Mouse (Mus musculus) kidney, embryonic 15.5 days (tissue): ENCODE data around the gene Smbd1. TPM values are rescaled to one million over a fixed set of nuclear protein-coding genes. Genes with fewer than 3 reads are reported as not detected.

Source experiments
- ATAC-seq: fragments of 200-750 bp; cut with Nextera tagmentation; replicated peaks from 2 replicates; pipeline ENCODE4 v1.8.0; 2017; ENCODE audit warnings: moderate TSS enrichment; ENCODE audit not compliant: low FRiP score
- H3K27ac ChIP-seq: fragments of 300-500 bp; sonication (generic); 2 replicates; pipeline ENCODE4 v1.5.1; 2015; ENCODE audit warnings: mild to moderate bottlenecking, inconsistent platforms
- H3K27me3 ChIP-seq: fragments of 300-500 bp; sonication (generic); 2 replicates; pipeline ENCODE4 v1.6.1; 2015; ENCODE audit warnings: inconsistent platforms
- H3K36me3 ChIP-seq: fragments of 300-500 bp; sonication (generic); 2 replicates; pipeline ENCODE4 v1.6.1; 2015; ENCODE audit warnings: inconsistent platforms
- H3K4me1 ChIP-seq: fragments of 300-500 bp; sonication (generic); 2 replicates; pipeline ENCODE4 v1.6.1; 2015; ENCODE audit warnings: inconsistent platforms
- H3K4me2 ChIP-seq: fragments of 300-500 bp; sonication (generic); 2 replicates; pipeline ENCODE4 v1.6.1; 2015; ENCODE audit warnings: moderate library complexity, mild to moderate bottlenecking, inconsistent platforms
- H3K4me3 ChIP-seq: fragments of 300-500 bp; sonication (generic); replicated peaks from 2 replicates; pipeline ENCODE4 v1.5.1; 2015; ENCODE audit warnings: mild to moderate bottlenecking, inconsistent platforms
- H3K9ac ChIP-seq: fragments of 300-500 bp; sonication (generic); 2 replicates; pipeline ENCODE4 v1.6.1; 2015; ENCODE audit warnings: mild to moderate bottlenecking, inconsistent platforms
- H3K9me3 ChIP-seq: fragments of 300-500 bp; sonication (generic); replicated peaks from 2 replicates; pipeline ENCODE4 v1.6.1; 2016; ENCODE audit warnings: inconsistent platforms
- WGBS: fragments of 180-500 bp; shearing (Covaris S2); methylation state at CpG from one replicate; pipeline ENCODE4 v1.1.7; 2015; ENCODE audit warnings: mixed read lengths; 5-methylcytosine and 5-hydroxymethylcytosine counted together
- polyA plus RNA-seq: library from polyadenylated mRNA; unstranded; fragments of >200 nt; fragmentation: Nextera tagmentation; extraction: Ambion mirVana; gene quantifications from 2 replicates; pipeline ENCODE4 v1.2.1, GENCODE M21; 2015

Gene Smbd1
- polyA plus RNA-seq = not detected in 2 replicates

GRCm38 (mm10) chr16:32810321-32810720 lies at the start of gene Smbd1:
Gene Smbd1 (minus strand): TSS chr16:32810477.
- no peak for ATAC-seq

DNA sequence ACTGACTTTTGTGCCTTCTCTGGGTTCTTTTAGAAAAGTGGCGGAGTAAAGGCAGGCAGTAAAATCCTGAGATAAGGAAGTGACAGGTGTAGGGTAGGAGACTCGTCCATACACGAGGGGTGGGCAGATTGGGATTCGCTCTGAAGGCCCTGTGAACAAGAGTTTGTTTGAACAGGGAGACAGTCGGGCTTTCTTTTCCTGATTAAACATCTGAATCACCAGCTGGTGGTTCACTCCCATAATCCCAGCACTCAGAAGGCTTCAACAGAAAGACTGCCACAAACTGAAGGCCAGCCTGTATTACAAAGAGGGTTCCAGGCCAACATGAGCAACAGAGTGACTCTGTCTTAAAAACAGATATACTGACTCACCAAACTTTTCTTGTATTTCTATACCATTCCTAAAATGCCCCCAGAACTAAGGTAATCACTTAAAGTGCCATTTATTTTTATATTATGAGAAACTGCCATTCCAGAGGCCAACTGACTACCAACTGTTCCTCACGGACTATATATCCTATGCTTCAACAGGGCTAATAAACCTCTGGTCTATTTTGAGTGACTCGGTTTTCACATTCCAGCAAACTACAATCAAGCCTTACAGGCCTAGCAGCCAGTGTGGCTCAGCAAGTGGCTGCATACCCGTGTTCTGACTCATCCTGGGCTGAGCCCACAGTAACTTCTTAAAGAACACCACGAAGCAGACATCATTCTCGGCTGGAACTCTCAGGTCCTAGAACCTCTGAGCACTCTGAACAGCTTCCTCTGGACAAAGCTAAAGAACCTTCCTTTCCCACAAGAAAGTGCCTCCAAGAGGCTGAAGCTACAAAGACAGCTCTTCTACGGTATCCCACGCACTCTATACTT lies 48.7 kb upstream of the Smbd1 start:
- H3K4me3 ChIP-seq = no peak overlapping the region
- H3K4me1 ChIP-seq = no peaks in the 10 kb centered on the region
- ATAC-seq = no peak
- no peak overlapping the region for H3K9ac ChIP-seq
- H3K4me2 ChIP-seq = no peak overlapping the region
- H3K9me3 ChIP-seq = no peaks in the 10 kb centered on the region
- H3K27me3 ChIP-seq = no peaks in the 10 kb centered on the region
- H3K36me3 ChIP-seq = peaks cover 24% of the 10 kb centered on the region
- WGBS = 68% methylated on average over 12 of the region's 12 CpGs
- H3K27ac ChIP-seq = peak overlapping the region; percentile 45; the same call in 1 of the 2 replicates

More at GRCm38 (mm10) chr16:32810321-32810720, at the start of gene Smbd1:
- Histone ChIP-seq H3K9me3 (no peaks in the 10 kb centered on the region), H3K36me3 (no peaks in the 10 kb centered on the region), H3K27me3 (no peaks in the 10 kb centered on the region), H3K9ac (no peak within 1 kb of the TSS), H3K4me2 (no peak within 1 kb of the TSS), H3K4me3 (no peak within 1 kb of the TSS), H3K4me1 (peaks cover 16% of the 10 kb centered on the region), H3K27ac (no peak within 1 kb of the TSS)
- 85% methylated on average over 4 of the region's 4 CpGs for WGBS

DNA sequence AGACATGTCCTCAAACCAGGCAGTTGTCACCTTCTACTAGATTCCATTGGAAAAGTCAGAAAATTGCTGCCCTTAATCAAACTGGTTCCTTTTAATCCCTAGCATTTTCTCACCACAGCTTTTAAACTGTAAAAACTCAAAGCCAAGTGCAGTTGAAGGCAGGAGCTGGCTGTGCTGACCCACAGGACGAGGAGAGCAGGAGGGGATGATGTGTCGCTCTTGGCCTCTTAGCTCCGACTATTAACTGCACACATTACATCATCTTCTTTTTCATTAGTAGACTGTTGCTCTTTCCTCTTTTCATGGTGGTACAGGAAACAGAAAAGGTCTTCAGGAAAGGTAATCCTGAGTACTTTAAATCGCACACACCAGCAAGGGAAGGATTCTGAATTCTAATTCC lies 48.1 kb upstream of the Smbd1 start:
- ATAC-seq = no peak
- WGBS = 63% methylated on average over 4 of the region's 4 CpGs
- no peak overlapping the region for H3K27ac ChIP-seq
- no peaks in the 10 kb centered on the region for H3K4me1 ChIP-seq
- peaks cover 27% of the 10 kb centered on the region for H3K36me3 ChIP-seq
- H3K4me3 ChIP-seq = no peak overlapping the region
- no peaks in the 10 kb centered on the region for H3K9me3 ChIP-seq
- no peak overlapping the region for H3K9ac ChIP-seq
- H3K4me2 ChIP-seq = no peak overlapping the region
- H3K27me3 ChIP-seq = no peaks in the 10 kb centered on the region

DNA sequence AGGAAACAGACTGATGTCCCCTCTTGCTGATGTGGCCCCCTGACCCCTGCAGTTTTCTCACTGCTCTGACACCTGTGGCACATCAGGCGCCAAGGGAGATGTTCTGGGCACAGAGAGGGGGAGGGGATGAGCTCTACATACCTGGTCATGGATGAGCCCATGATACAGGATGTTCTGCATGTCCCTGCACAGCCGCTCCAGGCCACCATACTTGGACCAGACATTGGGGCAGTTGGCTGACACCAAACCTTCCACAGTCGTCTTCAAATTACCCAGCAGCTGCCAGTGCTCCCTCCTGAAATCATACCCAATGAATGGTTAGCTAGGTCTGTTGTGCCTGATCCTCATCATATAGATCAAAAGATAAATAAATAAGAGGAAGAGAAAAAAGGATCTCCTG lies 46.5 kb upstream of the Smbd1 start:
- no peak overlapping the region for H3K4me3 ChIP-seq
- H3K4me1 ChIP-seq = no peaks in the 10 kb centered on the region
- 81% methylated on average over 3 of the region's 3 CpGs for WGBS
- no peaks in the 10 kb centered on the region for H3K9me3 ChIP-seq
- ATAC-seq = no peak
- H3K9ac ChIP-seq = no peak overlapping the region
- H3K4me2 ChIP-seq = no peak overlapping the region
- H3K36me3 ChIP-seq = peaks cover 34% of the 10 kb centered on the region
- H3K27ac ChIP-seq = no peak overlapping the region
- H3K27me3 ChIP-seq = no peaks in the 10 kb centered on the region

- Histone ChIP-seq H3K4me2 (0 out of 2 replicates have a peak overlapping the region, but pooled peaks have one; percentile 3), H3K4me3 (no peak overlapping the region), H3K27ac (peak overlapping the region; percentile 45), H3K4me1 (no peaks in the 10 kb centered on the region), H3K27me3 (no peaks in the 10 kb centered on the region), H3K9ac (no peak overlapping the region), H3K9me3 (no peaks in the 10 kb centered on the region), H3K36me3 (peaks cover 39% of the 10 kb centered on the region)
- WGBS = 78% methylated on average over 2 of the region's 2 CpGs
- no peak for ATAC-seq
Measured at GRCm38 (mm10) chr16:32854050-32854571, 43.8 kb upstream of the Smbd1 start.

DNA sequence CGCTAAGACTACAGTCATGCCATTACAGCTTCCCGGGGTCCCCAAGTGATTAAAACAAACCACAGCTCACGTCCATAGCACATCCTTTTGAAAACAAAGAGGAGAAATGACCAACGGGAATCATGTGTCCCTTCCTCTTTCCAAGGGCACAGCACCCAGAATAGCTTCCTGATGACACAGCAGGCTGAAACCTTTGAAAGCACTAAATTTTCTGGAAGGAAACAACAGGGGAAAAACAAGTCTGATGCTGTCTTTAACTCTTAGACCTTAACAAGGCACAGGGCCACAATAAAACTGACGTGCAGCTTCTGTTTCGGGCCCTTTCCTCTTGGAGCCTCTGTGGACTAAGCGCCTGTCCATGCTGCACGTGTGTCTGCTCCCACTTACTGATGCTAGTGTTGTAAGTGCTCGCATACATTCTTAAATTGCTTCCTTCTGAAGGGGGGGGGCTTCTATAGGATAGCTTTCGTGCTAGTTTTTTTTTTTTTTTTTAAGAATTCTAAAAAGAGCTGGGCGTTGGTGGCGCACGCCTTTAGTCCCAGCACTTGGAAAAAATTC lies 43.3 kb upstream of the Smbd1 start:
- ATAC-seq = no peak
- Histone ChIP-seq H3K36me3 (peaks cover 42% of the 10 kb centered on the region), H3K4me3 (no peak overlapping the region), H3K4me2 (no peak overlapping the region), H3K9me3 (no peaks in the 10 kb centered on the region), H3K9ac (no peak overlapping the region), H3K4me1 (no peaks in the 10 kb centered on the region), H3K27me3 (no peaks in the 10 kb centered on the region), H3K27ac (peak overlapping the region; percentile 51; the same call in 1 of the 2 replicates)
- 70% methylated on average over 13 of the region's 13 CpGs for WGBS

- H3K36me3 ChIP-seq = peaks cover 66% of the 10 kb centered on the region
- no peak overlapping the region for H3K9ac ChIP-seq
- no peaks in the 10 kb centered on the region for H3K9me3 ChIP-seq
- H3K4me2 ChIP-seq = no peak overlapping the region
- WGBS = 92% methylated on average over 11 of the region's 11 CpGs
- no peak overlapping the region for H3K27ac ChIP-seq
- H3K4me3 ChIP-seq = no peak overlapping the region
- no peak for ATAC-seq
- H3K27me3 ChIP-seq = no peaks in the 10 kb centered on the region
- no peaks in the 10 kb centered on the region for H3K4me1 ChIP-seq
Measured at GRCm38 (mm10) chr16:32849042-32849830, 39.0 kb upstream of the Smbd1 start.

DNA sequence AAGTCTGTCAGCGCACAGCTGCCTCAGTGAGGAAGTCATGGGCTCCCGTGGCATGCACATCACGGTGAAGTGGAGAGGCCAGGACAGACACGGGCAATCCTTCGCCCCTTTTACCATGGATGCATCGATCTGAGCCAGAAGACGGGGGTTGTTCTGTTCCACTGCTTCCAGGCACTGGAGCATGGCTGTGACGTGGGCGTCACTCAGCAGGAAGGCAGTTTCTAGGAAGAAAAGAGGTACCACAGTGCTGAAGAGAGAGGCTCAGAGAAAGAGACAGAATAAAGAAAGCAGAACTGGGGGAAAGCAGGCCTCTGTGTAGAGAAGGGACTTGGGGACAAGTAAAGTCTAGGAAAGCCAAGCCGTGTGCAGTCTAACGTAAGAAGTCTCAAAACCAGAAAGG lies 36.8 kb upstream of the Smbd1 start:
- ATAC-seq = no peak
- Histone ChIP-seq H3K4me2 (no peak overlapping the region), H3K27me3 (no peaks in the 10 kb centered on the region), H3K4me3 (no peak overlapping the region), H3K9ac (no peak overlapping the region), H3K4me1 (no peaks in the 10 kb centered on the region), H3K27ac (no peak overlapping the region), H3K36me3 (peaks cover 73% of the 10 kb centered on the region), H3K9me3 (no peaks in the 10 kb centered on the region)
- 86% methylated on average over 11 of the region's 11 CpGs for WGBS

GRCm38 (mm10) chr16:32831501-32831900 lies 21.2 kb upstream of the Smbd1 start:
- Histone ChIP-seq H3K4me3 (no peak overlapping the region), H3K9me3 (no peaks in the 10 kb centered on the region), H3K4me1 (no peaks in the 10 kb centered on the region), H3K27me3 (no peaks in the 10 kb centered on the region), H3K27ac (no peak overlapping the region), H3K36me3 (peaks cover 69% of the 10 kb centered on the region), H3K4me2 (no peak overlapping the region), H3K9ac (no peak overlapping the region)
- WGBS = 89% methylated on average over 4 of the region's 4 CpGs
- ATAC-seq = no peak

DNA sequence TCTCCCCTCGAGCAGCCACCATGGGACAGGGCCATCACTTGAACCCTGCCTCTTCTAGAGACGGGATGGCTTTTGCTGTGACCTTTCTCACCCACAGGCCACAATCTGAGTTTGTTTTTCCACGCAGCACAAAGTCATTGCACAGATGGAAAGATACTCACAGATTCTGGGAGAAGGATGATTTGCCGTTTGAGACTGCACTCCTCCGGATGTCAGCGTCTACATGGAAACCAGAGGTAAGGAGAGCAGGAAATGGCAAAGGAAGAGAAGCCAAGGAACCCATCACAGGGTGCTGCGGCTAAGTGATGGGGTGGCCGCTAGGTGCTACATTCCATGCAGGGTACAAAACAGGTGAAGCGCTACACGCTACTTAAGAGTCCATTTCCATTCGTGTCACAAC lies 18.8 kb upstream of the Smbd1 start:
- Histone ChIP-seq H3K9me3 (no peaks in the 10 kb centered on the region), H3K9ac (no peak overlapping the region), H3K27me3 (no peaks in the 10 kb centered on the region), H3K4me1 (peaks cover 3% of the 10 kb centered on the region; the same call in 1 of the 2 replicates), H3K4me3 (no peak overlapping the region), H3K4me2 (no peak overlapping the region), H3K36me3 (peaks cover 69% of the 10 kb centered on the region), H3K27ac (no peak overlapping the region)
- no peak for ATAC-seq
- 70% methylated on average over 11 of the region's 11 CpGs for WGBS

DNA sequence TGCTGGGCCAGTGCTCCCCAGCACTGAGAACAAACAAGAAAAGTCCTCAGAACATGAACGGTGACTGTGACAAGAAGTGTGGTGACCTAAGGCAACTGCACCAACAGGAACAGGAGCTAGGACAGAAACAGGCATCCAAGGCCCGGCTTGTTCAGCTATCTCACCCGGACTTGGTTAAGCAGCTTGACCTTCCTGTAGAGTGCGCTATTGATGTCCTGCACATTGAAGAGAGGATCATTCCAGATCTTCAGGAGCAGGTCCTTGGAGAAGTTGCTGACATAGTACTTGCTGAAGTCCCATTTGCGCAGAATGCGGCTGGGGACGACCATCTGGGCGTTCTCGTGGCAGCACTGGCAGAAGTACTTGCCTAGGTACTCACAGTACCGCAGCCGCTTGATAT lies 16.2 kb upstream of the Smbd1 start:
- Histone ChIP-seq H3K9ac (no peak overlapping the region), H3K9me3 (no peaks in the 10 kb centered on the region), H3K4me3 (no peak overlapping the region), H3K27ac (no peak overlapping the region), H3K36me3 (peaks cover 69% of the 10 kb centered on the region), H3K4me1 (peaks cover 3% of the 10 kb centered on the region; the same call in 1 of the 2 replicates), H3K4me2 (no peak overlapping the region), H3K27me3 (no peaks in the 10 kb centered on the region)
- no peak for ATAC-seq
- WGBS = 95% methylated on average over 11 of the region's 11 CpGs

GRCm38 (mm10) chr16:32825380-32825779 lies 15.1 kb upstream of the Smbd1 start:
- 50% methylated on average over 12 of the region's 12 CpGs for whole genome bisulfite sequencing
- no peak overlapping the region for H3K27ac ChIP-seq
- no peak overlapping the region for H3K4me2 ChIP-seq
- peak; percentile 44 for ATAC-seq
- H3K36me3 ChIP-seq = peaks cover 69% of the 10 kb centered on the region
- peaks cover 3% of the 10 kb centered on the region; the same call in 1 of the 2 replicates for H3K4me1 ChIP-seq
- H3K9me3 ChIP-seq = no peaks in the 10 kb centered on the region
- H3K27me3 ChIP-seq = no peaks in the 10 kb centered on the region
- H3K4me3 ChIP-seq = no peak overlapping the region
- no peak overlapping the region for H3K9ac ChIP-seq
